Mouse (Mus musculus) testis, adult 2 months (tissue): Measurements from ENCODE around the gene Celsr1.

Source experiments
- CTCF ChIP-seq: fragments of 200-500 bp; IDR thresholded peaks from 2 replicates; pipeline ENCODE4 v1.5.1; 2012; ENCODE audit warnings: low read depth, mild to moderate bottlenecking, inconsistent platforms, low read length, moderate library complexity; ENCODE audit not compliant: control insufficient read depth, insufficient read depth, insufficient replicate concordance
- POLR2A ChIP-seq: fragments of 200-500 bp; IDR thresholded peaks from 2 replicates; pipeline ENCODE4 v1.6.1; 2012; ENCODE audit warnings: low read depth, mild to moderate bottlenecking, inconsistent platforms, low read length, moderate library complexity; ENCODE audit not compliant: control insufficient read depth

DNA sequence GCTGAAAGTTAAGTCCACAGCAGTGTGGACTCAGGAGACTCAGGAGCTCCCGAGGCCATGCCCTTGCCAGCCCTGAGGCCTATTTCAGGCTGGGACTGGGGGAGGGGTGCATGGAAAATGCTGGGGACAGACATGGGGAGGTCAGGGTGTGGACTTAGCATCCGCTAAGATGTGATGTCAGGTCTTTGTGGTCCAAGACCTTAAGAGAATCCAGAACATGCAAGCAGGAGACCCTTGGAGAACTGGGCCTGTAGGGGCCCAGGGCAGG, 42.4 kb upstream of the Celsr1 start:
- TF ChIP-seq POLR2A, result no peak
- no peak for TF ChIP-seq CTCF
